In genomic region chr15:91571981-91572380, GRCm38 (mm10) we compare ENCODE assay signal across 8 mouse cellular contexts. TPM values are rescaled to one million over a fixed set of nuclear protein-coding genes. Genes with fewer than 3 reads are reported as not detected.
DNase-seq lines count a peak whose midpoint lies in the region; ATAC-seq and TF ChIP-seq lines count a peak whose summit lies in the region.

No protein-coding gene starts in this region.

- peak overlapping the region; percentile 90 for H3K27ac ChIP-seq in layer of hippocampus, adult 2 months
- H3K27ac ChIP-seq in embryonic fibroblast, embryonic 13.5 days (ENCODE audit: insufficient read depth, low read length) = no peak overlapping the region
- H3K27ac ChIP-seq in limb, embryonic 10.5 days = peak overlapping the region; percentile 86; the same call in 1 of the 2 replicates
- H3K27ac ChIP-seq in neural tube, embryonic 14.5 days (ENCODE audit: low read depth, low read length) = no peak overlapping the region

- TF ChIP-seq POLR2A in embryonic fibroblast, embryonic 13.5 days (IDR thresholded peaks at IDR 0.05; ENCODE audit: low read depth, low read length) = no peak

- peak overlapping the region; percentile 89 for H3K4me2 ChIP-seq in neural tube, embryonic 14.5 days (ENCODE audit: low read depth, low read length)

- DNase-seq in layer of hippocampus, adult 2 months (ENCODE audit: low spot score in 2 of 2) = no peak
- no peak for DNase-seq in layer of hippocampus, adult 11-12 months (ENCODE audit: low spot score)
- DNase-seq in limb, embryonic 10.5 days (ENCODE audit: low spot score) = no peak
- no peak for DNase-seq in right cerebral cortex, adult 18-20 months
- DNase-seq in cerebellum, postnatal 10 days = no peak
- DNase-seq in left cerebral cortex, adult 11 months (ENCODE audit: low spot score) = no peak

- no peaks in the 10 kb centered on the region for H3K4me1 ChIP-seq in embryonic fibroblast, embryonic 13.5 days (ENCODE audit: control insufficient read depth, insufficient read depth, low read length)
- peaks cover 13% of the 10 kb centered on the region for H3K4me1 ChIP-seq in limb, embryonic 10.5 days
- peaks cover 17% of the 10 kb centered on the region; the same call in 1 of the 2 replicates for H3K4me1 ChIP-seq in neural tube, embryonic 14.5 days (ENCODE audit: control insufficient read depth, insufficient read depth, low read length)

- H3K9me3 ChIP-seq in limb, embryonic 10.5 days (replicated peaks) = no peaks in the 10 kb centered on the region
- H3K9me3 ChIP-seq in neural tube, embryonic 14.5 days (ENCODE audit: control insufficient read depth, low read length) = no peaks in the 10 kb centered on the region

- 9% methylated on average over 8 of the region's 8 CpGs for WGBS in limb, embryonic 10.5 days
- WGBS in neural tube, embryonic 14.5 days = 7% methylated on average over 8 of the region's 8 CpGs

- no peak for ATAC-seq in neural tube, embryonic 14.5 days (ENCODE audit: low read depth)

- peak overlapping the region; percentile 77 for H3K4me3 ChIP-seq in layer of hippocampus, adult 2 months
- H3K4me3 ChIP-seq in embryonic fibroblast, embryonic 13.5 days (ENCODE audit: insufficient read depth, low read length) = peak overlapping the region; percentile 59
- H3K4me3 ChIP-seq in limb, embryonic 10.5 days = peak overlapping the region; percentile 80
- peak overlapping the region; percentile 84 for H3K4me3 ChIP-seq in neural tube, embryonic 14.5 days (ENCODE audit: low read depth, low read length)

- H3K27me3 ChIP-seq in limb, embryonic 10.5 days (ENCODE audit: low read depth, poor library complexity, severe bottlenecking) = peaks cover 21% of the 10 kb centered on the region
- no peaks in the 10 kb centered on the region for H3K27me3 ChIP-seq in neural tube, embryonic 14.5 days (ENCODE audit: control insufficient read depth, insufficient read depth, low read length)

- H3K9ac ChIP-seq in neural tube, embryonic 14.5 days (replicated peaks; ENCODE audit: low read depth, low read length) = peak overlapping the region; percentile 86

- TF ChIP-seq CTCF in layer of hippocampus, adult 2 months (conservative IDR thresholded peaks at IDR 0.05) = no peak
- no peak for TF ChIP-seq CTCF in embryonic fibroblast, embryonic 13.5 days (IDR thresholded peaks at IDR 0.05; ENCODE audit: borderline replicate concordance, insufficient read depth, low read length)

- no peaks in the 10 kb centered on the region for H3K36me3 ChIP-seq in limb, embryonic 10.5 days
- H3K36me3 ChIP-seq in neural tube, embryonic 14.5 days (ENCODE audit: control insufficient read depth, insufficient read depth, low read length) = no peaks in the 10 kb centered on the region

RNA-seq across cellular contexts. Expression of gene Slc2a13, which starts 1.1 kb away (rescaled TPM):
- 10 to 100 TPM; 66.8 to 71.7 TPM for total RNA-seq in layer of hippocampus, adult 2 months (2021)
- polyA plus RNA-seq in embryonic fibroblast, embryonic 13.5 days (2011; ENCODE audit: insufficient read length, low read depth, missing spikeins) = 4.2 and 4.6 TPM in 2 replicates
- 0.46 and 0.99 TPM in 2 replicates for polyA plus RNA-seq in limb, embryonic 10.5 days (2016; fragmentation: Nextera tagmentation; extraction: Ambion mirVana)
- polyA plus RNA-seq in neural tube, embryonic 14.5 days (2014; fragmentation: Nextera tagmentation; extraction: Ambion mirVana) = 7.7 and 8.8 TPM in 2 replicates

Comparison
In these comparisons a context has a peak if more than half of its experiments do, and no peak if none do; other contexts are left out.
1. H3K27ac ChIP-seq: peak in layer of hippocampus, adult 2 months (single experiment) and limb, embryonic 10.5 days (single experiment); none in embryonic fibroblast, embryonic 13.5 days (single experiment) and neural tube, embryonic 14.5 days (single experiment).
2. Peak in every context shown above with its lines, with median percentiles within 50 percentile points of each other: H3K4me3 ChIP-seq.